Mouse (Mus musculus): Measurements from ENCODE around the gene Vamp8. TPM values are rescaled to one million over a fixed set of nuclear protein-coding genes. Genes with fewer than 3 reads are reported as not detected.

The Vamp8 gene
- polyA plus RNA-seq, 1 experiment from 2014 or later: 450 TPM

GRCm38 (mm10) chr6:72364009-72364408, 26.5 kb downstream of the Vamp8 start:
- WGBS: 46% methylated on average over 7 of the region's 7 CpGs
- Histone ChIP-seq H3K9ac (ENCODE audit: low read depth, low read length) (no peak overlapping the region), H3K4me2 (replicated peaks; ENCODE audit: low read depth) (no peak overlapping the region), H3K4me3 (ENCODE audit: low read depth, low read length) (no peak overlapping the region), H3K27ac (ENCODE audit: low read depth, low read length) (no peak overlapping the region), H3K27me3 (replicated peaks; ENCODE audit: control insufficient read depth, insufficient read depth, low read length) (no peaks in the 10 kb centered on the region), H3K9me3 (ENCODE audit: control insufficient read depth) (no peaks in the 10 kb centered on the region), H3K36me3 (ENCODE audit: control insufficient read depth, insufficient read depth) (peaks cover 8% of the 10 kb centered on the region; the same call in 1 of the 2 replicates), H3K4me1 (replicated peaks; ENCODE audit: control insufficient read depth, insufficient read depth, low read length) (peaks cover 5% of the 10 kb centered on the region; the same call in 1 of the 2 replicates)
- ATAC-seq: no peak
- peak; percentile 53 for TF ChIP-seq CTCF (IDR thresholded peaks at IDR 0.05; ENCODE audit: low read depth)

- Histone ChIP-seq H3K4me3 (ENCODE audit: low read depth, low read length) (peak overlapping the region; percentile 75), H3K36me3 (ENCODE audit: control insufficient read depth, insufficient read depth) (peaks cover 16% of the 10 kb centered on the region; the same call in 1 of the 2 replicates), H3K27me3 (replicated peaks; ENCODE audit: control insufficient read depth, insufficient read depth, low read length) (no peaks in the 10 kb centered on the region), H3K27ac (ENCODE audit: low read depth, low read length) (peak overlapping the region; percentile 67), H3K4me1 (replicated peaks; ENCODE audit: control insufficient read depth, insufficient read depth, low read length) (peaks cover 5% of the 10 kb centered on the region; the same call in 1 of the 2 replicates), H3K4me2 (replicated peaks; ENCODE audit: low read depth) (peak overlapping the region; percentile 86), H3K9ac (ENCODE audit: low read depth, low read length) (peak overlapping the region; percentile 78), H3K9me3 (ENCODE audit: control insufficient read depth) (no peaks in the 10 kb centered on the region)
- ATAC-seq: peak; percentile 96
- peak; percentile 64 for TF ChIP-seq CTCF (IDR thresholded peaks at IDR 0.05; ENCODE audit: low read depth)
- under 1% methylated on average over 42 of the region's 42 CpGs for WGBS
Measured at GRCm38 (mm10) chr6:72362132-72363028, 28.1 kb downstream of the Vamp8 start.

DNA sequence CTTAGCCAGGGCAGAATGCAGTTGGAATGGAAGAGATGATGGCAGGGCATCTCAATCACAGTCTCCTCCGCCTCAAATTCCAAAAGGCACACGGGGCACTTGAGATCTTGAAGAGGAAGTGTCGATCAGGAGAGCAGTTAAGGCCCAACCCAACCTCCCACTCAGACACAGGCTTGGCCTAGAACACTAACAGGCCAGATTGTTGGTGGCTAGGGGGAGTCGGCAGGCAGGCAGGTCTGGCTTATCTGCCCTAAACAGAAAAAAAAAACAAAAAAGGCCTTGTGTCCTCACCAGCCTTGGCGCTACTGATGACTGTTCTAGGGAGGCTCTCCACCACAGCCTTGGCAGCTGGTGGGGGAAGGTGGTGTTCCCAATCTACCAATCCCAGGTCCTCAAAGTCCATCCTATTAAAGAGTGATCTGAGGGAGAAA, 29.4 kb downstream of the Vamp8 start:
- Histone ChIP-seq H3K9ac (ENCODE audit: low read depth, low read length) (peak overlapping the region; percentile 78), H3K36me3 (ENCODE audit: control insufficient read depth, insufficient read depth) (peaks cover 16% of the 10 kb centered on the region; the same call in 1 of the 2 replicates), H3K27me3 (replicated peaks; ENCODE audit: control insufficient read depth, insufficient read depth, low read length) (no peaks in the 10 kb centered on the region), H3K4me1 (replicated peaks; ENCODE audit: control insufficient read depth, insufficient read depth, low read length) (peaks cover 5% of the 10 kb centered on the region; the same call in 1 of the 2 replicates), H3K4me2 (replicated peaks; ENCODE audit: low read depth) (peak overlapping the region; percentile 86), H3K4me3 (ENCODE audit: low read depth, low read length) (peak overlapping the region; percentile 75), H3K9me3 (ENCODE audit: control insufficient read depth) (no peaks in the 10 kb centered on the region), H3K27ac (ENCODE audit: low read depth, low read length) (no peak overlapping the region)
- no peak for ATAC-seq
- 39% methylated on average over 5 of the region's 5 CpGs for WGBS
- no peak for TF ChIP-seq CTCF (IDR thresholded peaks at IDR 0.05; ENCODE audit: low read depth)

DNA sequence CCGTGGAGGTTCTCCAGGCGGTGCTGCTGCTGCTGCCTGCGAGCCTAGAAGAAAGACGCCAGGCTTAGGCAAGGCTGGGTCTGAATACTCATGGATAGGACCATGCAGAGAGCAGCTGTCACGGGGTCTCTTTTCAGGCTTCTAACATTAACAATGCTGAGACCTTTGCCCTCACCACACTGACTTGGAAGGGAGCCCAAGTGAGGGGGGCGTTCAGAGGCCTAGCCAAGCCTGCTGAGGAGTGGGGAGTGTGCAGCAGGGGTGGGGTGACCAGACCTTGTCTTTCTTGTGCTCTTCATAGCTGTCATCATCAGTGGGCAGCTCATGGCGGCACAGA, 29.9 kb downstream of the Vamp8 start:
- ATAC-seq: no peak
- Histone ChIP-seq H3K27ac (ENCODE audit: low read depth, low read length) (peak overlapping the region; percentile 36), H3K4me2 (replicated peaks; ENCODE audit: low read depth) (peak overlapping the region; percentile 86), H3K27me3 (replicated peaks; ENCODE audit: control insufficient read depth, insufficient read depth, low read length) (no peaks in the 10 kb centered on the region), H3K9me3 (ENCODE audit: control insufficient read depth) (no peaks in the 10 kb centered on the region), H3K4me3 (ENCODE audit: low read depth, low read length) (no peak overlapping the region), H3K9ac (ENCODE audit: low read depth, low read length) (no peak overlapping the region), H3K36me3 (ENCODE audit: control insufficient read depth, insufficient read depth) (peaks cover 16% of the 10 kb centered on the region; the same call in 1 of the 2 replicates), H3K4me1 (replicated peaks; ENCODE audit: control insufficient read depth, insufficient read depth, low read length) (peaks cover 5% of the 10 kb centered on the region; the same call in 1 of the 2 replicates)
- no peak for TF ChIP-seq CTCF (IDR thresholded peaks at IDR 0.05; ENCODE audit: low read depth)
- WGBS: 33% methylated on average over 7 of the region's 7 CpGs

DNA sequence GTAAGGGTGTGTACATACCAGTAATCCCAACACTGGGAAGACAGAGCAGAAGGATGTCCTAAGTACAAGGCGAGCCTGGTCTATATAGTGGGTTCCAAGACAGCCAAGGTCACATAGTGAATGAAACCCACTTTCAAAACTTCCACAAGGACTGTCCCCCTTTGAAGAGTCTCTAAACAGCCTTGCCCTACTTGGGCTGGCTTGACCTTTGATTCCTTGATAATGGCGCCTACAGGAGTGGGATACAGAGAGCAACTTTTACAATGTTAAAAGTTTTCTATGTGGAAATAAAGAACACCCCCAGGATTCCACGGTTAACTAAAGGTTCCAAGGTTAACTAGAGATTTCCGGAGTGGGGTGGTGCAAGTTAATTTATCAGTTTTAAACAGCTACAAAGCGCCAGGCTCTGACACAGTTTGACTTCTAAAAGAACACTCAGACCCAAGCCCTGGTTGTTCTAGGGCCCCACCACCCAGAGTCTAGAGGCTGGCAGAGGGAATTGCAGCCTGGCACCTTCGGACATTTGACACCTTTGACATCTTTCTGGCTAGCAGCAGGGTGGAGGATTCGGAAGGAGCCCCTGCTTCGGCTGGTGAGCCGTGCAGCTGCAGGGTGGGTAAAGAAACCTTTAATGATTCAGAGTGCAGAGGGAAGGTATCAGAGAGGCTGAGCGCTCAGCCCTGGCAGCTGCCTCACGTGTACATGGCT, 30.5 kb downstream of the Vamp8 start:
- Histone ChIP-seq H3K27me3 (replicated peaks; ENCODE audit: control insufficient read depth, insufficient read depth, low read length) (no peaks in the 10 kb centered on the region), H3K4me2 (replicated peaks; ENCODE audit: low read depth) (peak overlapping the region; percentile 86), H3K4me1 (replicated peaks; ENCODE audit: control insufficient read depth, insufficient read depth, low read length) (peaks cover 5% of the 10 kb centered on the region; the same call in 1 of the 2 replicates), H3K9ac (ENCODE audit: low read depth, low read length) (no peak overlapping the region), H3K36me3 (ENCODE audit: control insufficient read depth, insufficient read depth) (peaks cover 16% of the 10 kb centered on the region; the same call in 1 of the 2 replicates), H3K4me3 (ENCODE audit: low read depth, low read length) (no peak overlapping the region), H3K9me3 (ENCODE audit: control insufficient read depth) (no peaks in the 10 kb centered on the region), H3K27ac (ENCODE audit: low read depth, low read length) (peak overlapping the region; percentile 36)
- whole genome bisulfite sequencing: 47% methylated on average over 11 of the region's 11 CpGs
- no peak for ATAC-seq
- no peak for TF ChIP-seq CTCF (IDR thresholded peaks at IDR 0.05; ENCODE audit: low read depth)

DNA sequence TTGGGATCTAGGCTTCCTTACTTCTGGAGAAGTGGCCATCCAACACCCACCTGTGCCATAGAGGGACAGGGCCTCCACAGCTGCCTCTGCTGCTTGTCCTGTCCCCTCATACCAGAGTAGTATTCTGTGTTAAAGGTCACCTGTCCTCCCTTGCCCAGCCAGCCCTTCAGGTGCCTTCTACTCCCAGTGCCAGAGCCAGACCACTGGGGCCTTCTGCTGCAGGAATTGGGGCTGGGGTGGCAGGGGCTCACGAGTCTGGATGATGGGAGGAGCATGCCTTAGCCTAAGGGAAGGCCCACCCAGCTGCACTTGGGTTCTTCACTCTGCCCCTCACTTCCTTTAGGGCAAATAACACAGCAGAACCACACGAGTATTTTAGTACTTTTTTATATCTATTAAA, 31.2 kb downstream of the Vamp8 start:
- Histone ChIP-seq H3K9me3 (ENCODE audit: control insufficient read depth) (no peaks in the 10 kb centered on the region), H3K4me3 (ENCODE audit: low read depth, low read length) (no peak overlapping the region), H3K36me3 (ENCODE audit: control insufficient read depth, insufficient read depth) (peaks cover 16% of the 10 kb centered on the region; the same call in 1 of the 2 replicates), H3K4me1 (replicated peaks; ENCODE audit: control insufficient read depth, insufficient read depth, low read length) (peaks cover 8% of the 10 kb centered on the region; the same call in 1 of the 2 replicates), H3K9ac (ENCODE audit: low read depth, low read length) (no peak overlapping the region), H3K27me3 (replicated peaks; ENCODE audit: control insufficient read depth, insufficient read depth, low read length) (no peaks in the 10 kb centered on the region), H3K27ac (ENCODE audit: low read depth, low read length) (no peak overlapping the region), H3K4me2 (replicated peaks; ENCODE audit: low read depth) (no peak overlapping the region)
- 66% methylated on average over 2 of the region's 2 CpGs for WGBS
- ATAC-seq: no peak
- no peak for TF ChIP-seq CTCF (IDR thresholded peaks at IDR 0.05; ENCODE audit: low read depth)
